Comparison of ENCODE assay signal across 18 mouse cellular contexts in genomic region chr9:15714792-15715191, GRCm38 (mm10).
"Had no signal": no experiment of that assay in that cellular context is flagged by ENCODE, and none has a peak within 500 bp of the region (broad histone marks: within the 10 kb centered on the region; RNA-seq: fewer than 3 reads in every experiment).

No protein-coding gene starts in this region.

- H3K4me2 ChIP-seq: limb, embryonic 13.5 days; liver, embryonic 12.5 days; liver, embryonic 15.5 days; lung, embryonic 15.5 days; midbrain, embryonic 12.5 days; midbrain, embryonic 15.5 days; neural tube, embryonic 12.5 days; neural tube, embryonic 15.5 days had no signal

- H3K27ac ChIP-seq: kidney, postnatal 0 days; limb, embryonic 10.5 days; limb, embryonic 13.5 days; liver, embryonic 12.5 days; liver, embryonic 15.5 days; lung, embryonic 15.5 days; midbrain, embryonic 12.5 days; midbrain, embryonic 15.5 days; neural tube, embryonic 12.5 days; neural tube, embryonic 15.5 days had no signal

- ATAC-seq: liver, embryonic 12.5 days; midbrain, embryonic 15.5 days had no signal

- DNase-seq: kidney, adult 2 months; kidney, postnatal 25 days; liver; lung, postnatal 10 days; retina, postnatal 1 day; right cerebral cortex, postnatal 25 days; thymus, adult 18-20 months; thymus, postnatal 36 days had no signal

- H3K9ac ChIP-seq: limb, embryonic 13.5 days; liver, embryonic 12.5 days; liver, embryonic 15.5 days; lung, embryonic 15.5 days; midbrain, embryonic 12.5 days; midbrain, embryonic 15.5 days; neural tube, embryonic 12.5 days; neural tube, embryonic 15.5 days had no signal

- H3K9me3 ChIP-seq: limb, embryonic 10.5 days; limb, embryonic 13.5 days; liver, embryonic 12.5 days; liver, embryonic 15.5 days; lung, embryonic 15.5 days; midbrain, embryonic 12.5 days; midbrain, embryonic 15.5 days; neural tube, embryonic 12.5 days; neural tube, embryonic 15.5 days had no signal

- H3K36me3 ChIP-seq: liver, embryonic 12.5 days; liver, embryonic 15.5 days; lung, embryonic 15.5 days; midbrain, embryonic 12.5 days; midbrain, embryonic 15.5 days; neural tube, embryonic 12.5 days; neural tube, embryonic 15.5 days had no signal

- H3K27me3 ChIP-seq: limb, embryonic 13.5 days; lung, embryonic 15.5 days; midbrain, embryonic 12.5 days; midbrain, embryonic 15.5 days; neural tube, embryonic 12.5 days; neural tube, embryonic 15.5 days had no signal

- H3K4me3 ChIP-seq: limb, embryonic 10.5 days; limb, embryonic 13.5 days; liver, embryonic 12.5 days; liver, embryonic 15.5 days; lung, embryonic 15.5 days; midbrain, embryonic 12.5 days; midbrain, embryonic 15.5 days; neural tube, embryonic 12.5 days; neural tube, embryonic 15.5 days had no signal
